Mouse (Mus musculus): ENCODE results near the gene Tiparp. TPM values are rescaled to one million over a fixed set of nuclear protein-coding genes. Genes with fewer than 3 reads are reported as not detected.

Tiparp gene
- polyA plus RNA-seq, 1 experiment = 4.2 TPM

DNA sequence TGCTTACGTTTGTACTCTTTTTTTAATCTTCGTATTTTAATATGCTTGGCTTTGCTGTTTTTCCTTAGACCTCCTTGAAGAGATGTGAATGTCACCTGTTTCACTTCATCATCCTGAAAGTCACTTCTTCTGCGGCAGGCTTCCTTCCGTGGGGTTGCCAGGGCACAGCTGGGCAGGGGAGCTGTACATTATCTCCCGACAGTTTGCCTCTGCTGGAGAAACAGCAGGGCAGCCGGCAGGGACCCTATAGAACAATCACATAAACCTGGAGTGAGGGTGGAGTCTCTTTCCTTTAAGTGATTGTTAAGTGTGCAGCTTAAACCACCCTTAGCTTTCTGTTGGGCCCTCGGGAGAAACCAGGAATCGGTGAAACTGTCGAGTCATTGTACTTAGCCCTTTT lies 11.1 kb upstream of the Tiparp start:
- 33% methylated on average over 9 of the region's 9 CpGs for WGBS
- Histone ChIP-seq H3K36me3 (ENCODE audit: control insufficient read depth, insufficient read depth, low read length) (no peaks in the 10 kb centered on the region), H3K4me3 (ENCODE audit: low read depth, low read length) (no peak overlapping the region), H3K27me3 (ENCODE audit: control insufficient read depth, insufficient read depth, low read length) (no peaks in the 10 kb centered on the region), H3K27ac (ENCODE audit: insufficient read depth, low read depth, low read length) (no peak overlapping the region), H3K4me1 (ENCODE audit: control insufficient read depth, insufficient read depth, insufficient read length, low read length) (peaks cover 10% of the 10 kb centered on the region; the same call in 1 of the 2 replicates)
- TF ChIP-seq CTCF (IDR thresholded peaks at IDR 0.05; ENCODE audit: extremely low read depth, insufficient read length, insufficient replicate concordance, low read depth, low read length) (no peak), POLR2A (IDR thresholded peaks at IDR 0.05; ENCODE audit: low read depth, low read length) (no peak)

DNA sequence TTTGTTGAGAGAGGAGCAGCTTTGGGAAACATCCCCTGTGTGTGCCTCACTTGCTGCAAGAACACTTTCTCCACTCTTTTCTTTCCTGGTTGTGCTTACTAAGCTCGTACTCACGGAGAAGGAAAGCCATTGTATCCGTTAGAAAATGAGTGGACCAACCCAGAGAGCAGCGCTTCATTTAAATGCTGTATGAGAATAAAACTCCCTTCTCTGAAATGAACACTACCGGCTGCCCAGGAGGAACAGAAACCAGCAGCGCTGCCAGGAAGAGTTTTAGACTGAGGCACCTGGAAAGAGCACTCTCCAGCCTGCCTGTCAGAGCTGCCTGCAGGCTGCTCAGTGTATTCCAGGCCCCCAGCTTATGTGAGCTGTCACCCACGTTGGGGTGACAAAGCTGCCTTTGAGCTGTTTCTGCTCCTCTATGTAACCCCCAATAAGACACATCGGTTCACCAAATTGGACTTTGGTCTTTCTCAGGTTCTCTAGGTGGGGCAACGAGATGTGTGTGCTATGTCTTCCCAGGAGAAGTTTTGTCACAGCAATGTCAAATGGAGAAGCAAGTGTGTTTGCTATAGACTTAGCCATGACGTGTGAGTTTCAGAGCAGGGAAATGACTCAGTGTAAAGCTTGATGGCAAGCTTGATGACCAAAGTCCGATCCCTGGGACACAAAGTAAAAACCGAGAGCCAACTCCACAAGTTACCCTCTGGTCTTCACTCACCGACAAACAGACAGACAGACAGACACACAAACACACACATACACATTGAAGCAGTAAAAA lies 10.3 kb upstream of the Tiparp start:
- TF ChIP-seq POLR2A (IDR thresholded peaks at IDR 0.05; ENCODE audit: low read depth, low read length) (no peak), CTCF (IDR thresholded peaks at IDR 0.05; ENCODE audit: extremely low read depth, insufficient read length, insufficient replicate concordance, low read depth, low read length) (no peak)
- Histone ChIP-seq H3K27me3 (ENCODE audit: control insufficient read depth, insufficient read depth, low read length) (no peaks in the 10 kb centered on the region), H3K27ac (ENCODE audit: insufficient read depth, low read depth, low read length) (peak overlapping the region; percentile 51; the same call in 1 of the 2 replicates), H3K4me3 (ENCODE audit: low read depth, low read length) (peak overlapping the region; percentile 9; the same call in 1 of the 2 replicates), H3K36me3 (ENCODE audit: control insufficient read depth, insufficient read depth, low read length) (no peaks in the 10 kb centered on the region), H3K4me1 (ENCODE audit: control insufficient read depth, insufficient read depth, insufficient read length, low read length) (peaks cover 10% of the 10 kb centered on the region; the same call in 1 of the 2 replicates)
- WGBS = 29% methylated on average over 13 of the region's 13 CpGs

DNA sequence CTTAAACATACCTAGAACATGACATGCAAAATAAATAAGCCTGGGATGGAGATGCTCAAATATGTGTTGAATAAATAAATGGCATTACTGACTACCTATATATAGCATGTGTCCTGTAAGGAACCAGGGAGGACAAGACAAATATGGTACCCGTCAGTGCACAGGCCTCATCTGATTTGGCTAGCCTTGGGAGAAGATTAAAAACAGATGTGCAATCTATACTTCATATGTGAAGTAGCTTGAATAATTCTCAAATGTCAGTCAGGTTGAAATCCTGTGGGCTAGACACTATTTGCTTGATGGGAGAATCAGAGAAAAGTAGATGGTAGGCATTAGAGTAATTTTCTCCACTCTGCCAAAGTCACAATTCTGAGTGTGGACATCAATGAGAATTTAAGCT lies 6.8 kb upstream of the Tiparp start:
- H3K4me1 ChIP-seq (ENCODE audit: control insufficient read depth, insufficient read depth, insufficient read length, low read length) = peaks cover 8% of the 10 kb centered on the region; the same call in 1 of the 2 replicates
- TF ChIP-seq POLR2A (IDR thresholded peaks at IDR 0.05; ENCODE audit: low read depth, low read length) (no peak), CTCF (IDR thresholded peaks at IDR 0.05; ENCODE audit: extremely low read depth, insufficient read length, insufficient replicate concordance, low read depth, low read length) (no peak)
- no peaks in the 10 kb centered on the region for H3K36me3 ChIP-seq (ENCODE audit: control insufficient read depth, insufficient read depth, low read length)
- WGBS = 91% methylated on average over 1 of the region's 1 CpGs
- H3K4me3 ChIP-seq (ENCODE audit: low read depth, low read length) = no peak overlapping the region
- no peak overlapping the region for H3K27ac ChIP-seq (ENCODE audit: insufficient read depth, low read depth, low read length)
- H3K27me3 ChIP-seq (ENCODE audit: control insufficient read depth, insufficient read depth, low read length) = no peaks in the 10 kb centered on the region

DNA sequence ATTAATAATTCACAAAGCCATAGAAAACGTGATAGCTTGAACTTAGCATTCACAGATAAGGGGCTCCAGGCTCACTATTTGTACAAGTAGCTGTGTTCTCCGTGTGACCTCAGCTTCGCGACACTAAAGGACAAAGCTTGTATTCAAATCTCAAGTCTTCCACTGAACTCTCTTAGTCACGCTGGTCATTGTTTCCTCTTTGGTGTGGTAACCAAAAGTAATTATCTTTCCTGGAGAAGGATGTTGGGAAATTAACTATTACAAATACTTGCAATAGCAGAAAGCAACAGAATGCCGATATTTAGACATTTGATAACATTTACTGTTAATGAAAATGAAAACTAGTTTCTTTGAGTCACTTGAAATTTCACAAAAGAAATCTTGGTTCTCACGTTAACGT lies 4.8 kb upstream of the Tiparp start:
- Histone ChIP-seq H3K4me1 (ENCODE audit: control insufficient read depth, insufficient read depth, insufficient read length, low read length) (no peaks in the 10 kb centered on the region), H3K27me3 (ENCODE audit: control insufficient read depth, insufficient read depth, low read length) (no peaks in the 10 kb centered on the region), H3K4me3 (ENCODE audit: low read depth, low read length) (no peak overlapping the region), H3K27ac (ENCODE audit: insufficient read depth, low read depth, low read length) (no peak overlapping the region), H3K36me3 (ENCODE audit: control insufficient read depth, insufficient read depth, low read length) (no peaks in the 10 kb centered on the region)
- WGBS = 67% methylated on average over 8 of the region's 8 CpGs
- TF ChIP-seq CTCF (IDR thresholded peaks at IDR 0.05; ENCODE audit: extremely low read depth, insufficient read length, insufficient replicate concordance, low read depth, low read length) = no peak
- no peak for TF ChIP-seq POLR2A (IDR thresholded peaks at IDR 0.05; ENCODE audit: low read depth, low read length)

DNA sequence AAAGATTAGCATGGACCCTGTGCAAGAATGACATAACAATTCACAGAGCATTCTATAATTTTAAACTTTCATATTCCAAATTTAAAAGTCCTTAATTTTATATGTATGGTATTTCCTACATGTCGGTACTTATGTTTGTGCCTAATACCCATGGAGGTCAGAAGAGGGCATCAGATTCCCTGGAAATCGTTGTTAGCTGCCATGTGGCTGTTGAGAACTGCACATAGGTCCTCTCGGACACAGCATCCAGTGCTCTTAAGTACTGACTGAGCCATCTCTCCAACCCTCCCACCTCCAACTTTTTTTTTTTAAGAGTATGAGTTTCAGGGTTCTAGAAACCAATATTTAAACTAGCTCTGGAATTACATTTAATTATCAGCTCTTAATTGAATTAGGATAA lies 2.5 kb upstream of the Tiparp start:
- Histone ChIP-seq H3K4me1 (ENCODE audit: control insufficient read depth, insufficient read depth, insufficient read length, low read length) (no peaks in the 10 kb centered on the region), H3K4me3 (ENCODE audit: low read depth, low read length) (no peak overlapping the region), H3K36me3 (ENCODE audit: control insufficient read depth, insufficient read depth, low read length) (no peaks in the 10 kb centered on the region), H3K27ac (ENCODE audit: insufficient read depth, low read depth, low read length) (no peak overlapping the region), H3K27me3 (ENCODE audit: control insufficient read depth, insufficient read depth, low read length) (no peaks in the 10 kb centered on the region)
- no peak for TF ChIP-seq POLR2A (IDR thresholded peaks at IDR 0.05; ENCODE audit: low read depth, low read length)
- TF ChIP-seq CTCF (IDR thresholded peaks at IDR 0.05; ENCODE audit: extremely low read depth, insufficient read length, insufficient replicate concordance, low read depth, low read length) = no peak
- WGBS = 77% methylated on average over 3 of the region's 3 CpGs

DNA sequence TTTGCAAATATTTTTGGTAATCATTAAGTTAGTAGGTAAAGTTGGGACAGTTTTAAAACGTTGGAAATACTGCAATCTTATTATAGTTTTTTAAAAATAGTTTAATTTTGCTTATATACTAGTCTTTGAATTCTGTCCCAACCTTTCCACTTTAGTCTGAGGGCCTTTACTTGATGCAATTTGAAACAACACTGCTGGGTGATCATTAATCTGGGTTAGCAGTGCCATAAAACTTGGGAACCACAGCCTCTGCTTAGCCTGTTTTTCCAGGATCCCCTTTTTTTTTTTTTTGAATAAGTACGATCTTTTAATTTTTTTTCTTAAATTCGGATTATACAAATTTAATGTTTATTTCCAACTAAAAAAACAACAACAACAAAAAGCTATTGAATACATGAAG lies 1.0 kb upstream of the Tiparp start:
- Histone ChIP-seq H3K4me3 (ENCODE audit: low read depth, low read length) (peak overlapping the region; percentile 91; the same call in 1 of the 2 replicates), H3K36me3 (ENCODE audit: control insufficient read depth, insufficient read depth, low read length) (peaks cover 6% of the 10 kb centered on the region), H3K4me1 (ENCODE audit: control insufficient read depth, insufficient read depth, insufficient read length, low read length) (peaks cover 5% of the 10 kb centered on the region; the same call in 1 of the 2 replicates), H3K27ac (ENCODE audit: insufficient read depth, low read depth, low read length) (no peak overlapping the region), H3K27me3 (ENCODE audit: control insufficient read depth, insufficient read depth, low read length) (no peaks in the 10 kb centered on the region)
- 6% methylated on average over 3 of the region's 3 CpGs for WGBS
- TF ChIP-seq CTCF (IDR thresholded peaks at IDR 0.05; ENCODE audit: extremely low read depth, insufficient read length, insufficient replicate concordance, low read depth, low read length) = no peak
- no peak for TF ChIP-seq POLR2A (IDR thresholded peaks at IDR 0.05; ENCODE audit: low read depth, low read length)

DNA sequence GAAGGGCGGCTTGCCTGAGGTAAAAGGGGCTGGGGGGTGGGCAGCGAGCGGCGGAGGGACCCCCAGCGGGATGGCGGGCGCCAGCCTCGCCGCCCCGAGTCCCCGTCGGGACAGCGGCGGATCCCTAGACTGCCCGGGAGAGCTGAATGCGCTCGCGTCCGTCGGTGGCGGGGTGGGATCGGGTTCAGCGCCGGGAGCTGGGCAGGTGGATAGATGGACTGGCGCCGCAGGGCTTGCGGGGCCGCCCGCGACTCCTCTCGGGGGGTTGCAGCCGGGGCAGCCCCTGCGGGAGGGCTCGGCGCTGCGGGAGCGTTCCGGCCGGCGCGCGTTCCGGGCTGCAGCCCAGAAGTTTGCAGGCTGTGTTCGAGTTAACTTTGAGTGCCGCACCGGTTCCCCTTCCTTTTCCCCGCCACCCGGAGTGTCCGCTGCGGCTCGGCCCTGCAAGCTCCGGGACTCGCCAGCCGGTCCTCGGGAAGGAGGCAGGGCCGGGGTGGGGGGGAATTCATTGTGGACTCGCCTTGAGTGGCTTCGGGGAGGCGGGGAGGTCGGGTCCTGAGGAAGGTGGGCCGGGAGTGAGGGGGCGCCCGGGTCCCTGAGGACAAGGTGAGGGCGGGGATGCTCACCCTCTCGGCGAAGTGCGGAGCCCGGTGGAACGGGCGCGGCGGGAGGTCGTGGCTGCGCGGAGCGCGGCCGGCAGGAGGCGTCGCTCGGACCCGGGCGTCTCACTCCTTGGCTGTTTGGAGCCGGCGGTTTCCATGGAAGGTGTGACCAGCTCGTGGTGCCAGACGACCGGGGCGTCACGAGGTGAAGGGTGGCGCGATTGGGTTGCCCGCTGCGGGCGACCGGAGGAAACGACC lies 632 bp downstream of the Tiparp start:
- Histone ChIP-seq H3K27ac (ENCODE audit: insufficient read depth, low read depth, low read length) (peak overlapping the region; percentile 74), H3K27me3 (ENCODE audit: control insufficient read depth, insufficient read depth, low read length) (no peaks in the 10 kb centered on the region), H3K4me1 (ENCODE audit: control insufficient read depth, insufficient read depth, insufficient read length, low read length) (peaks cover 7% of the 10 kb centered on the region; the same call in 1 of the 2 replicates), H3K4me3 (ENCODE audit: low read depth, low read length) (peak overlapping the region; percentile 98), H3K36me3 (ENCODE audit: control insufficient read depth, insufficient read depth, low read length) (peaks cover 9% of the 10 kb centered on the region)
- TF ChIP-seq POLR2A (IDR thresholded peaks at IDR 0.05; ENCODE audit: low read depth, low read length) (no peak), CTCF (IDR thresholded peaks at IDR 0.05; ENCODE audit: extremely low read depth, insufficient read length, insufficient replicate concordance, low read depth, low read length) (peak; percentile 49; the same call in 1 of the 2 replicates)
- WGBS = under 1% methylated on average over 96 of the region's 97 CpGs
